Comparison of ENCODE assay signal across 8 mouse cellular contexts in the genomic region with DNA sequence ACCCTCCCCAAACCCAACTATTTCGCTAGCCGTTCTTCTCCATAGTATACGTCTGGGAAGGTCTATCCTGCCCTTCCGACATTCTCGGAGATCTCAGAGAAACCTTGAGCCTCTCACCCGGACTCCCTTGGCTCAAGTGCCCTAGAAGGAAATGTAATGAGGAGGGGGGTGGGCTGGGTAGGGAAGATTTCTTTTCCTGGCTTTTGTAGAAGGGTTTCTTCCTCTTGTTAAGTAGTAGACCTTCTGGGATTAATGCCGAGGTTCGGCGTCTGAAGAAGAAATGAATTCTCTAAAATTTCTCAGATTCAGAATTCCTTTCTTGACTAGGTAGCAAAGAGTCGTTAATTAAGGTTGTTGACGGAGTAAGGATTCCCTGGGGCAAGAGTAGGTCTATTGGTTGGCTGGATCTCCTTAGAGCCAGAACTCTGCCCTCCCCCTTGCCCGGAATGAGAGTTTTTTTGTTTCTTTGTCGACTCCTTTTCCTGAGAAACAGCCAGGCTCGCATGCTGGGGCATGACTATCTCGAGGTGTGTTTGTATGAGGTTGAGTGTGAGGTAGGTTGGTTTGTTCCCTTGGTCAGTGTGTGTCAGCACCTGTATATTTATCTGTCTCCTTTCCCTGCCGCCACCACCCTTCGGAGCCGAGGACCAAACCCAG. TPM values are rescaled to one million over a fixed set of nuclear protein-coding genes. Genes with fewer than 3 reads are reported as not detected.
DNase-seq lines count a peak whose midpoint lies in the region; ATAC-seq and TF ChIP-seq lines count a peak whose summit lies in the region.

No protein-coding gene starts in this region.

- H3K4me3 ChIP-seq in C2C12 (ENCODE audit: insufficient read depth, poor library complexity, severe bottlenecking) = peak overlapping the region; percentile 31
- peak overlapping the region; percentile 63 for H3K4me3 ChIP-seq in heart, embryonic 15.5 days
- peak overlapping the region; percentile 48 for H3K4me3 ChIP-seq in limb, embryonic 12.5 days (replicated peaks)
- peak overlapping the region; percentile 67 for H3K4me3 ChIP-seq in stomach, embryonic 16.5 days (replicated peaks; ENCODE audit: low read length)

- peak overlapping the region; percentile 77 for H3K4me2 ChIP-seq in heart, embryonic 15.5 days
- H3K4me2 ChIP-seq in limb, embryonic 12.5 days = peak overlapping the region; percentile 65
- peak overlapping the region; percentile 62 for H3K4me2 ChIP-seq in stomach, embryonic 16.5 days (ENCODE audit: low read depth, low read length)

- H3K79me2 ChIP-seq in C2C12 (ENCODE audit: control insufficient read depth, insufficient read depth) = no peaks in the 10 kb centered on the region

- no peaks in the 10 kb centered on the region for H3K9me3 ChIP-seq in heart, embryonic 15.5 days (replicated peaks)
- no peaks in the 10 kb centered on the region for H3K9me3 ChIP-seq in limb, embryonic 12.5 days
- H3K9me3 ChIP-seq in stomach, embryonic 16.5 days (replicated peaks; ENCODE audit: control insufficient read depth, low read length) = no peaks in the 10 kb centered on the region

- peak overlapping the region; percentile 79 for H3K27ac ChIP-seq in heart, embryonic 15.5 days
- H3K27ac ChIP-seq in limb, embryonic 12.5 days = 0 out of 2 replicates have a peak overlapping the region, but pooled peaks have one; percentile 25
- peak overlapping the region; percentile 92 for H3K27ac ChIP-seq in stomach, embryonic 16.5 days (ENCODE audit: low read length)

- H3K27me3 ChIP-seq in C2C12 (ENCODE audit: control insufficient read depth, insufficient read depth, insufficient read length) = no peaks in the 10 kb centered on the region
- H3K27me3 ChIP-seq in heart, embryonic 15.5 days = no peaks in the 10 kb centered on the region
- H3K27me3 ChIP-seq in limb, embryonic 12.5 days = peaks cover 47% of the 10 kb centered on the region
- H3K27me3 ChIP-seq in stomach, embryonic 16.5 days (ENCODE audit: control insufficient read depth, insufficient read depth, low read length) = no peaks in the 10 kb centered on the region

- peak overlapping the region; percentile 57 for H3ac ChIP-seq in C2C12 (ENCODE audit: control insufficient read depth, insufficient read length, low read depth)

- peak overlapping the region; percentile 67 for H3K9ac ChIP-seq in heart, embryonic 15.5 days
- peak overlapping the region; percentile 14; the same call in 1 of the 2 replicates for H3K9ac ChIP-seq in limb, embryonic 12.5 days (replicated peaks)
- peak overlapping the region; percentile 75 for H3K9ac ChIP-seq in stomach, embryonic 16.5 days (ENCODE audit: low read length)

- H3K36me3 ChIP-seq in C2C12 (ENCODE audit: control insufficient read depth, insufficient read depth) = no peaks in the 10 kb centered on the region
- no peaks in the 10 kb centered on the region for H3K36me3 ChIP-seq in heart, embryonic 15.5 days
- no peaks in the 10 kb centered on the region for H3K36me3 ChIP-seq in limb, embryonic 12.5 days
- H3K36me3 ChIP-seq in stomach, embryonic 16.5 days (ENCODE audit: control insufficient read depth, insufficient read depth, low read length) = no peaks in the 10 kb centered on the region

- no peak for ATAC-seq in heart, embryonic 15.5 days (replicated peaks; ENCODE audit: insufficient number of reproducible peaks, insufficient read depth, low FRiP score, low read depth)
- no peak for ATAC-seq in limb, embryonic 12.5 days (ENCODE audit: insufficient number of reproducible peaks, insufficient read depth, low FRiP score, low TSS enrichment, low read depth)
- ATAC-seq in stomach, embryonic 16.5 days (ENCODE audit: insufficient read depth, low FRiP score) = no peak
- ATAC-seq in megakaryocyte progenitor cell, adult 5-6 weeks (replicated peaks; ENCODE audit: poor library complexity) = no peak

- WGBS in heart, embryonic 15.5 days = 2% methylated on average over 18 of the region's 18 CpGs
- 2% methylated on average over 18 of the region's 18 CpGs for WGBS in limb, embryonic 12.5 days
- WGBS in stomach, embryonic 16.5 days = 6% methylated on average over 18 of the region's 18 CpGs

- H3K4me1 ChIP-seq in heart, embryonic 15.5 days (replicated peaks) = peaks cover 35% of the 10 kb centered on the region
- peaks cover 38% of the 10 kb centered on the region for H3K4me1 ChIP-seq in limb, embryonic 12.5 days (replicated peaks)
- peaks cover 28% of the 10 kb centered on the region; the same call in 1 of the 2 replicates for H3K4me1 ChIP-seq in stomach, embryonic 16.5 days (ENCODE audit: control insufficient read depth, insufficient read depth, low read length)

- DNase-seq in adrenal gland, adult 2 months = peak; percentile 30
- no peak for DNase-seq in adrenal gland, adult 8-10 months
- no peak for DNase-seq in gastrocnemius, postnatal 10 days

- TF ChIP-seq CTCF in C2C12 (IDR thresholded peaks at IDR 0.05; ENCODE audit: control insufficient read depth, insufficient read depth, insufficient read length) = no peak

- peaks cover 2% of the 10 kb centered on the region for H3K79me3 ChIP-seq in C2C12 (ENCODE audit: low read depth)

TF ChIP-seq in C2C12, 6 proteins besides CTCF, POLR2A, EP300 and RAD21:
- no peak for TF ChIP-seq MAX (IDR thresholded peaks at IDR 0.05)
- no peak for TF ChIP-seq CEBPB (IDR thresholded peaks at IDR 0.05; ENCODE audit: low read depth)
- TF ChIP-seq MYOG (IDR thresholded peaks at IDR 0.05; ENCODE audit: control insufficient read depth, extremely low read depth, insufficient read length) = no peak
- TF ChIP-seq FOSL1 (IDR thresholded peaks at IDR 0.05; ENCODE audit: insufficient read depth, low read length, poor library complexity, severe bottlenecking) = no peak
- TF ChIP-seq USF1 (IDR thresholded peaks at IDR 0.05; ENCODE audit: low read depth) = no peak
- no peak for TF ChIP-seq MYOD1 (IDR thresholded peaks at IDR 0.05; ENCODE audit: control insufficient read depth, insufficient read length, low read depth)

RNA-seq across cellular contexts. Expression of a gene that starts 0.8 kb away (rescaled TPM):
- 10 to 100 TPM; 29.7 to 45.8 TPM for total RNA-seq in adrenal gland, adult 2 months (2021)
- 23.5 and 25.1 TPM in 2 replicates for polyA plus RNA-seq in adrenal gland, adult 2 months (2012; rRNA removed)
- total RNA-seq in adrenal gland, adult 8-10 months (2022) = 10 to 100 TPM; 26.4 to 53.3 (median 39.5) TPM
- 3.6 TPM for polyA plus RNA-seq in C2C12 (2012; fragmentation: generic; extraction: Trizol)
- 63.5 and 66.2 TPM in 2 replicates for polyA plus RNA-seq in heart, embryonic 15.5 days (2015; fragmentation: Nextera tagmentation; extraction: Ambion mirVana)
- polyA plus RNA-seq in limb, embryonic 12.5 days (2016; fragmentation: Nextera tagmentation; extraction: Ambion mirVana) = 32.9 and 36.8 TPM in 2 replicates
- 137 and 162 TPM in 2 replicates for polyA plus RNA-seq in stomach, embryonic 16.5 days (2015; fragmentation: Nextera tagmentation; extraction: Ambion mirVana)
- total RNA-seq in megakaryocyte progenitor cell, adult 5-6 weeks (2015) = 0.15 and 0.44 TPM in 2 replicates
- 0.68 TPM in 1 of 2 replicates, not detected in the other for total RNA-seq in megakaryocyte progenitor cell, adult 5-6 weeks (2017)
- total RNA-seq in gastrocnemius, postnatal 10 days (2021) = 10 to 100 TPM; 13.9 to 15.0 TPM

RNA-seq across cellular contexts. Expression of a gene that starts 19.5 kb away (rescaled TPM):
- total RNA-seq in adrenal gland, adult 2 months (2021) = 1 to 10 TPM; 3.0 to 5.0 TPM
- polyA plus RNA-seq in adrenal gland, adult 2 months (2012; rRNA removed) = 0.49 and 0.99 TPM in 2 replicates
- 1 to 10 TPM; 1.7 to 8.1 (median 5.3) TPM for total RNA-seq in adrenal gland, adult 8-10 months (2022)
- 0.66 TPM for polyA plus RNA-seq in C2C12 (2012; fragmentation: generic; extraction: Trizol)
- 2.7 and 3.1 TPM in 2 replicates for polyA plus RNA-seq in heart, embryonic 15.5 days (2015; fragmentation: Nextera tagmentation; extraction: Ambion mirVana)
- polyA plus RNA-seq in limb, embryonic 12.5 days (2016; fragmentation: Nextera tagmentation; extraction: Ambion mirVana) = 7.5 and 7.7 TPM in 2 replicates
- polyA plus RNA-seq in stomach, embryonic 16.5 days (2015; fragmentation: Nextera tagmentation; extraction: Ambion mirVana) = 7.6 and 8.3 TPM in 2 replicates
- total RNA-seq in megakaryocyte progenitor cell, adult 5-6 weeks (2015) = 0.42 and 0.67 TPM in 2 replicates
- 1.9 and 3.8 TPM in 2 replicates for total RNA-seq in megakaryocyte progenitor cell, adult 5-6 weeks (2017)
- under 1 TPM; 0.82 to 0.90 TPM for total RNA-seq in gastrocnemius, postnatal 10 days (2021)

RNA-seq across cellular contexts. Expression of a gene that starts 27.0 kb away (rescaled TPM):
- 10 to 100 TPM; 50.9 to 68.8 TPM for total RNA-seq in adrenal gland, adult 2 months (2021)
- 71.6 and 85.0 TPM in 2 replicates for polyA plus RNA-seq in adrenal gland, adult 2 months (2012; rRNA removed)
- total RNA-seq in adrenal gland, adult 8-10 months (2022) = 10 to 100 TPM; 61.4 to 94.4 (median 75.4) TPM
- polyA plus RNA-seq in C2C12 (2012; fragmentation: generic; extraction: Trizol) = 70.1 TPM
- 48.7 and 57.5 TPM in 2 replicates for polyA plus RNA-seq in heart, embryonic 15.5 days (2015; fragmentation: Nextera tagmentation; extraction: Ambion mirVana)
- 113 and 123 TPM in 2 replicates for polyA plus RNA-seq in limb, embryonic 12.5 days (2016; fragmentation: Nextera tagmentation; extraction: Ambion mirVana)
- 63.4 and 64.7 TPM in 2 replicates for polyA plus RNA-seq in stomach, embryonic 16.5 days (2015; fragmentation: Nextera tagmentation; extraction: Ambion mirVana)
- 16.3 and 17.1 TPM in 2 replicates for total RNA-seq in megakaryocyte progenitor cell, adult 5-6 weeks (2015)
- 61.3 and 64.3 TPM in 2 replicates for total RNA-seq in megakaryocyte progenitor cell, adult 5-6 weeks (2017)
- total RNA-seq in gastrocnemius, postnatal 10 days (2021) = 10 to 100 TPM; 31.5 to 32.4 TPM

RNA-seq across cellular contexts. Expression of a gene that starts 49.4 kb away (rescaled TPM):
- total RNA-seq in adrenal gland, adult 2 months (2021) = 1 to 10 TPM; 2.7 to 4.1 TPM
- 2.3 and 2.6 TPM in 2 replicates for polyA plus RNA-seq in adrenal gland, adult 2 months (2012; rRNA removed)
- 1 to 10 TPM; 3.4 to 7.5 (median 5.5) TPM for total RNA-seq in adrenal gland, adult 8-10 months (2022)
- polyA plus RNA-seq in C2C12 (2012; fragmentation: generic; extraction: Trizol) = 0.05 TPM
- 1.00 and 5.3 TPM in 2 replicates for polyA plus RNA-seq in heart, embryonic 15.5 days (2015; fragmentation: Nextera tagmentation; extraction: Ambion mirVana)
- polyA plus RNA-seq in limb, embryonic 12.5 days (2016; fragmentation: Nextera tagmentation; extraction: Ambion mirVana) = 0.75 and 0.91 TPM in 2 replicates
- polyA plus RNA-seq in stomach, embryonic 16.5 days (2015; fragmentation: Nextera tagmentation; extraction: Ambion mirVana) = 2.9 and 3.8 TPM in 2 replicates
- 30.2 and 31.7 TPM in 2 replicates for total RNA-seq in megakaryocyte progenitor cell, adult 5-6 weeks (2015)
- total RNA-seq in megakaryocyte progenitor cell, adult 5-6 weeks (2017) = 68.0 and 70.5 TPM in 2 replicates
- total RNA-seq in gastrocnemius, postnatal 10 days (2021) = 1 to 10 TPM; 1.7 to 2.3 TPM

Comparison
In these comparisons a context has a peak if more than half of its experiments do, and no peak if none do; other contexts are left out.
1. H3K27ac ChIP-seq: peak in every context shown above with its lines; median percentile 92 in stomach, embryonic 16.5 days; 79 in heart, embryonic 15.5 days; 25 in limb, embryonic 12.5 days.
2. H3K9ac ChIP-seq: peak in every context shown above with its lines; median percentile 75 in stomach, embryonic 16.5 days; 67 in heart, embryonic 15.5 days; 14 in limb, embryonic 12.5 days.